Mouse (Mus musculus) heart, postnatal 0 days (tissue): ENCODE measurements at regions not wholly inside any gene's neighbourhood (a gene's known extent, or its start where the extent isn't known, plus 50 kb on each side); places are given as distances from the start of the nearest gene placed in this dataset.

ENCODE experiments used
- CTCF ChIP-seq: IDR thresholded peaks from 2 replicates; pipeline ENCODE4 v1.5.1; 2016; ENCODE audit warnings: antibody characterized with exemption, control low read depth, low read depth
- EP300 ChIP-seq: IDR thresholded peaks from 2 replicates; pipeline ENCODE4 v1.6.1; 2016; ENCODE audit warnings: antibody characterized with exemption, low read depth

GRCm38 (mm10) chr3:128054031-128054430 is 157.9 kb upstream of the Fam241a start:
- TF ChIP-seq CTCF: no peak
- no peak for TF ChIP-seq EP300
